Mouse (Mus musculus): ENCODE results near the gene Bahcc1. TPM values are rescaled to one million over a fixed set of nuclear protein-coding genes. Genes with fewer than 3 reads are reported as not detected.
A peak's percentile ranks its signal among the peaks of the same experiment; 100 is the strongest.

Bahcc1 gene
- total RNA-seq, 2 experiments from 2014 or later = 15.3 to 20.9 TPM

GRCm38 (mm10) chr11:120256108-120256507 is 23.4 kb downstream of the Bahcc1 start:
- no peak for DNase-seq (ENCODE audit: low spot score in 2 of 2)
- intact Hi-C loops (cut with DNase I) = no loop called here

- intact Hi-C loops (cut with DNase I) = no loop called here
- DNase-seq (ENCODE audit: low spot score in 2 of 2) = no peak
Observed at GRCm38 (mm10) chr11:120256543-120256942, 23.8 kb downstream of the Bahcc1 start.

- intact Hi-C loops (cut with DNase I) = no loop called here
- no peak for DNase-seq (ENCODE audit: low spot score in 2 of 2)
Observed at GRCm38 (mm10) chr11:120256981-120257820, 24.5 kb downstream of the Bahcc1 start.

GRCm38 (mm10) chr11:120257911-120258310 is 25.2 kb downstream of the Bahcc1 start:
- intact Hi-C loops (cut with DNase I) = no loop called here
- no peak for DNase-seq (ENCODE audit: low spot score in 2 of 2)

- intact Hi-C loops (cut with DNase I) = no loop called here
- DNase-seq (ENCODE audit: low spot score in 2 of 2) = no peak
Observed at GRCm38 (mm10) chr11:120258896-120259689, 26.3 kb downstream of the Bahcc1 start.

GRCm38 (mm10) chr11:120259792-120260768 is 27.3 kb downstream of the Bahcc1 start:
- peak in 1 of 2 experiments; percentile 57 for DNase-seq (ENCODE audit: low spot score in 2 of 2)
- intact Hi-C loops (cut with DNase I) = no loop called here

GRCm38 (mm10) chr11:120260769-120261150 is 28.0 kb downstream of the Bahcc1 start:
- intact Hi-C loops (cut with DNase I) = no loop called here
- no peak for DNase-seq (ENCODE audit: low spot score in 2 of 2)

GRCm38 (mm10) chr11:120261416-120262355 is 28.9 kb downstream of the Bahcc1 start:
- intact Hi-C loops (cut with DNase I) = loop anchor here (2.0 kb wide), 2 partner anchors 21 to 43 kb away; no protein-coding TSS in a partner anchor
- DNase-seq (ENCODE audit: low spot score in 2 of 2) = peak; percentile 92

- intact Hi-C loops (cut with DNase I) = loop anchor here (2.0 kb wide), 2 partner anchors 22 to 42 kb away; no protein-coding TSS in a partner anchor
Observed at GRCm38 (mm10) chr11:120262356-120262901, 29.7 kb downstream of the Bahcc1 start.

GRCm38 (mm10) chr11:120263176-120263575 is 30.4 kb downstream of the Bahcc1 start:
- no peak for DNase-seq (ENCODE audit: low spot score in 2 of 2)
- intact Hi-C loops (cut with DNase I) = loop anchor here (2.0 kb wide), 2 partner anchors 22 to 42 kb away; no protein-coding TSS in a partner anchor

More at GRCm38 (mm10) chr11:120262356-120262901, 29.7 kb downstream of the Bahcc1 start:
- peak; percentile 47 to 58 for DNase-seq (ENCODE audit: low spot score in 2 of 2)

GRCm38 (mm10) chr11:120264008-120264407 is 31.3 kb downstream of the Bahcc1 start:
- intact Hi-C loops (cut with DNase I) = no loop called here

GRCm38 (mm10) chr11:120265458-120265857 is 32.7 kb downstream of the Bahcc1 start:
- no peak for DNase-seq (ENCODE audit: low spot score in 2 of 2)
- intact Hi-C loops (cut with DNase I) = no loop called here

More at GRCm38 (mm10) chr11:120264008-120264407, 31.3 kb downstream of the Bahcc1 start:
- no peak for DNase-seq (ENCODE audit: low spot score in 2 of 2)

- no peak for DNase-seq (ENCODE audit: low spot score in 2 of 2)
- intact Hi-C loops (cut with DNase I) = no loop called here
Observed at GRCm38 (mm10) chr11:120266259-120266758, 33.6 kb downstream of the Bahcc1 start.

GRCm38 (mm10) chr11:120267274-120267673 is 34.5 kb downstream of the Bahcc1 start:
- no peak for DNase-seq (ENCODE audit: low spot score in 2 of 2)
- intact Hi-C loops (cut with DNase I) = no loop called here

GRCm38 (mm10) chr11:120267676-120268075 is 34.9 kb downstream of the Bahcc1 start:
- no peak for DNase-seq (ENCODE audit: low spot score in 2 of 2)

GRCm38 (mm10) chr11:120268195-120268967 is 35.6 kb downstream of the Bahcc1 start:
- peak in 1 of 2 experiments; percentile 57 for DNase-seq (ENCODE audit: low spot score in 2 of 2)
- intact Hi-C loops (cut with DNase I) = no loop called here

More at GRCm38 (mm10) chr11:120267676-120268075, 34.9 kb downstream of the Bahcc1 start:
- intact Hi-C loops (cut with DNase I) = no loop called here

GRCm38 (mm10) chr11:120269007-120269406 is 36.3 kb downstream of the Bahcc1 start:
- intact Hi-C loops (cut with DNase I) = no loop called here
- DNase-seq (ENCODE audit: low spot score in 2 of 2) = no peak
